Mouse (Mus musculus): ENCODE results near the gene C1qtnf7. TPM values are rescaled to one million over a fixed set of nuclear protein-coding genes. Genes with fewer than 3 reads are reported as not detected.

C1qtnf7 gene
- polyA plus RNA-seq, 1 experiment from 2014 or later: 47.8 TPM

DNA sequence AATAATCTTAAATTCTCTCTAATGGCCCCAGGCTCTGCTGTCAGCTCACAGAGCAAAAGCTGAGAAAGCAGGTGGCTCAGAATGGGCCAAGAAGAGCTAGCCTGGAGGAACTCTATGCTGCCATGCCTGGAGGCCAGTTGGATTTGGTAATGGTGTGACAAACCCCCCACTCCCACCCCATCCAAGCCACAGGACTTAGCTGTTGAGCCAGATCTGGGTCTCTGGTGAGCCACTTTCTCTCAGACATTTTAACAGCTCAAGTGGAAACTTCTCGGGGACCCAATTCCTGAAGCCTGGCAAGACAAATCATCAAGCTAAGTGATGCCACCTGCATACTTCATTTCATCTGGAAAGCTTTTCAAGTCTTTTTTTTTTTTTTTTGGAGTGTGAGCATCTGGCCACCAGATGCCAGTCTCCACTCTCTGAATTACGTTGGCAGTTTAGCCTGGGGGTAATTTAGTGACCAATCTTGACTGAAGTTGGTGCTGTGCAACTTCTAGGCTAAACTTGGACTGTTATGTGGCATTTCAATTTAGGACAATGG, 11.0 kb upstream of the C1qtnf7 start:
- Histone ChIP-seq H3K36me3 (ENCODE audit: control insufficient read depth, insufficient read depth, low read length) (no peaks in the 10 kb centered on the region), H3K27ac (ENCODE audit: low read length) (no peak overlapping the region), H3K9me3 (ENCODE audit: control insufficient read depth, low read length) (no peaks in the 10 kb centered on the region), H3K9ac (ENCODE audit: low read length) (no peak overlapping the region), H3K27me3 (ENCODE audit: control insufficient read depth, insufficient read depth, low read depth, low read length) (no peaks in the 10 kb centered on the region), H3K4me2 (ENCODE audit: low read depth, low read length) (no peak overlapping the region), H3K4me1 (replicated peaks; ENCODE audit: control insufficient read depth, insufficient read depth, low read length) (peaks cover 7% of the 10 kb centered on the region), H3K4me3 (ENCODE audit: low read length) (no peak overlapping the region)
- 71% methylated on average over 2 of the region's 2 CpGs for WGBS
- ATAC-seq (ENCODE audit: low read depth): no peak

GRCm38 (mm10) chr5:43508470-43508869, 6.9 kb upstream of the C1qtnf7 start:
- ATAC-seq (ENCODE audit: low read depth): peak; percentile 95
- Histone ChIP-seq H3K4me3 (ENCODE audit: low read length) (no peak overlapping the region), H3K4me1 (replicated peaks; ENCODE audit: control insufficient read depth, insufficient read depth, low read length) (peaks cover 17% of the 10 kb centered on the region), H3K9me3 (ENCODE audit: control insufficient read depth, low read length) (no peaks in the 10 kb centered on the region), H3K36me3 (ENCODE audit: control insufficient read depth, insufficient read depth, low read length) (no peaks in the 10 kb centered on the region), H3K9ac (ENCODE audit: low read length) (no peak overlapping the region), H3K27me3 (ENCODE audit: control insufficient read depth, insufficient read depth, low read depth, low read length) (no peaks in the 10 kb centered on the region), H3K4me2 (ENCODE audit: low read depth, low read length) (no peak overlapping the region), H3K27ac (ENCODE audit: low read length) (peak overlapping the region; percentile 88; the same call in 1 of the 2 replicates)
- WGBS: 44% methylated on average over 2 of the region's 2 CpGs

- Histone ChIP-seq H3K27me3 (ENCODE audit: control insufficient read depth, insufficient read depth, low read depth, low read length) (no peaks in the 10 kb centered on the region), H3K9me3 (ENCODE audit: control insufficient read depth, low read length) (no peaks in the 10 kb centered on the region), H3K4me3 (ENCODE audit: low read length) (no peak overlapping the region), H3K36me3 (ENCODE audit: control insufficient read depth, insufficient read depth, low read length) (no peaks in the 10 kb centered on the region), H3K27ac (ENCODE audit: low read length) (peak overlapping the region; percentile 88), H3K4me2 (ENCODE audit: low read depth, low read length) (no peak overlapping the region), H3K9ac (ENCODE audit: low read length) (no peak overlapping the region), H3K4me1 (replicated peaks; ENCODE audit: control insufficient read depth, insufficient read depth, low read length) (peaks cover 17% of the 10 kb centered on the region)
- WGBS: 20% methylated on average over 1 of the region's 1 CpGs
- peak; percentile 89 for ATAC-seq (ENCODE audit: low read depth)
Observed at GRCm38 (mm10) chr5:43508892-43509291, 6.4 kb upstream of the C1qtnf7 start.

GRCm38 (mm10) chr5:43511126-43511525, 4.2 kb upstream of the C1qtnf7 start:
- H3K36me3 ChIP-seq (ENCODE audit: control insufficient read depth, insufficient read depth, low read length): no peaks in the 10 kb centered on the region
- H3K9ac ChIP-seq (ENCODE audit: low read length): no peak overlapping the region
- no peaks in the 10 kb centered on the region for H3K9me3 ChIP-seq (ENCODE audit: control insufficient read depth, low read length)
- H3K27me3 ChIP-seq (ENCODE audit: control insufficient read depth, insufficient read depth, low read depth, low read length): no peaks in the 10 kb centered on the region
- ATAC-seq (ENCODE audit: low read depth): no peak
- 70% methylated on average over 2 of the region's 2 CpGs for WGBS
- peaks cover 17% of the 10 kb centered on the region for H3K4me1 ChIP-seq (replicated peaks; ENCODE audit: control insufficient read depth, insufficient read depth, low read length)
- no peak overlapping the region for H3K27ac ChIP-seq (ENCODE audit: low read length)
- no peak overlapping the region for H3K4me2 ChIP-seq (ENCODE audit: low read depth, low read length)
- H3K4me3 ChIP-seq (ENCODE audit: low read length): no peak overlapping the region

- Histone ChIP-seq H3K9me3 (ENCODE audit: control insufficient read depth, low read length) (no peaks in the 10 kb centered on the region), H3K36me3 (ENCODE audit: control insufficient read depth, insufficient read depth, low read length) (no peaks in the 10 kb centered on the region), H3K27me3 (ENCODE audit: control insufficient read depth, insufficient read depth, low read depth, low read length) (no peaks in the 10 kb centered on the region), H3K27ac (ENCODE audit: low read length) (peak overlapping the region; percentile 81), H3K4me3 (ENCODE audit: low read length) (peak overlapping the region; percentile 49), H3K4me1 (replicated peaks; ENCODE audit: control insufficient read depth, insufficient read depth, low read length) (peaks cover 17% of the 10 kb centered on the region), H3K9ac (ENCODE audit: low read length) (peak overlapping the region; percentile 50), H3K4me2 (ENCODE audit: low read depth, low read length) (peak overlapping the region; percentile 56)
- whole genome bisulfite sequencing: 26% methylated on average over 7 of the region's 7 CpGs
- no peak for ATAC-seq (ENCODE audit: low read depth)
Observed at GRCm38 (mm10) chr5:43516491-43516890, 1.2 kb downstream of the C1qtnf7 start.

DNA sequence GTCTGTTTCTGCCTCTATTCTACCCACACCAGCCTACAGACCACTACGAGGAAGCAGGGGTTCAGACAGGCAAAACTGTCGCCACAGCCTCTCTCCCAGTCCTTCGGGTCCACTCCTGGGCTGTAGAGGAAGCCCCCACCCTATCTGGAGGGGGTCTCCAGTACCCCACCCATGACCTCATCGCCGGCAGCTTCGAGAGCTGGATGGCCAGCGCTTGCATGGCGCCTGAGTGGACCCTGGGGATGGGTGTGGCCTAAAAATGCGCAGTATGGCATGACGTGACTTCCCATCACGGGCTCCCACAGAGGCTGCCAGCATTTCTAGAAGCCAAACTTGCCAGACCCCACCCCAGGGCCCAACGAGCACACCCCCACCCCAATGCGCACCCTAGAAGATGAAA, 2.0 kb downstream of the C1qtnf7 start:
- H3K4me2 ChIP-seq (ENCODE audit: low read depth, low read length): peak overlapping the region; percentile 56
- 56% methylated on average over 13 of the region's 13 CpGs for WGBS
- peak overlapping the region; percentile 50 for H3K9ac ChIP-seq (ENCODE audit: low read length)

GRCm38 (mm10) chr5:43519905-43520304, 4.6 kb downstream of the C1qtnf7 start:
- Histone ChIP-seq H3K27me3 (ENCODE audit: control insufficient read depth, insufficient read depth, low read depth, low read length) (no peaks in the 10 kb centered on the region), H3K4me2 (ENCODE audit: low read depth, low read length) (no peak overlapping the region), H3K4me1 (replicated peaks; ENCODE audit: control insufficient read depth, insufficient read depth, low read length) (peaks cover 17% of the 10 kb centered on the region), H3K27ac (ENCODE audit: low read length) (peak overlapping the region; percentile 35), H3K36me3 (ENCODE audit: control insufficient read depth, insufficient read depth, low read length) (no peaks in the 10 kb centered on the region), H3K4me3 (ENCODE audit: low read length) (no peak overlapping the region), H3K9me3 (ENCODE audit: control insufficient read depth, low read length) (no peaks in the 10 kb centered on the region), H3K9ac (ENCODE audit: low read length) (no peak overlapping the region)
- WGBS: 56% methylated on average over 2 of the region's 2 CpGs
- ATAC-seq (ENCODE audit: low read depth): no peak

More for the DNA sequence above, 2.0 kb downstream of the C1qtnf7 start:
- Histone ChIP-seq H3K27me3 (ENCODE audit: control insufficient read depth, insufficient read depth, low read depth, low read length) (no peaks in the 10 kb centered on the region), H3K4me3 (ENCODE audit: low read length) (peak overlapping the region; percentile 49), H3K4me1 (replicated peaks; ENCODE audit: control insufficient read depth, insufficient read depth, low read length) (peaks cover 17% of the 10 kb centered on the region), H3K36me3 (ENCODE audit: control insufficient read depth, insufficient read depth, low read length) (no peaks in the 10 kb centered on the region), H3K9me3 (ENCODE audit: control insufficient read depth, low read length) (no peaks in the 10 kb centered on the region), H3K27ac (ENCODE audit: low read length) (peak overlapping the region; percentile 81)
- peak; percentile 66 for ATAC-seq (ENCODE audit: low read depth)

GRCm38 (mm10) chr5:43521369-43521768, 6.0 kb downstream of the C1qtnf7 start:
- WGBS: 62% methylated on average over 7 of the region's 7 CpGs
- Histone ChIP-seq H3K27ac (ENCODE audit: low read length) (no peak overlapping the region), H3K4me2 (ENCODE audit: low read depth, low read length) (no peak overlapping the region), H3K9me3 (ENCODE audit: control insufficient read depth, low read length) (no peaks in the 10 kb centered on the region), H3K36me3 (ENCODE audit: control insufficient read depth, insufficient read depth, low read length) (no peaks in the 10 kb centered on the region), H3K9ac (ENCODE audit: low read length) (no peak overlapping the region), H3K4me3 (ENCODE audit: low read length) (no peak overlapping the region), H3K4me1 (replicated peaks; ENCODE audit: control insufficient read depth, insufficient read depth, low read length) (peaks cover 18% of the 10 kb centered on the region), H3K27me3 (ENCODE audit: control insufficient read depth, insufficient read depth, low read depth, low read length) (no peaks in the 10 kb centered on the region)
- no peak for ATAC-seq (ENCODE audit: low read depth)

GRCm38 (mm10) chr5:43522866-43523265, 7.5 kb downstream of the C1qtnf7 start:
- no peaks in the 10 kb centered on the region for H3K9me3 ChIP-seq (ENCODE audit: control insufficient read depth, low read length)
- no peak overlapping the region for H3K27ac ChIP-seq (ENCODE audit: low read length)
- H3K4me1 ChIP-seq (replicated peaks; ENCODE audit: control insufficient read depth, insufficient read depth, low read length): peaks cover 22% of the 10 kb centered on the region
- 70% methylated on average over 1 of the region's 1 CpGs for WGBS
- no peak overlapping the region for H3K9ac ChIP-seq (ENCODE audit: low read length)
- no peaks in the 10 kb centered on the region for H3K27me3 ChIP-seq (ENCODE audit: control insufficient read depth, insufficient read depth, low read depth, low read length)
- no peak overlapping the region for H3K4me3 ChIP-seq (ENCODE audit: low read length)
- H3K4me2 ChIP-seq (ENCODE audit: low read depth, low read length): no peak overlapping the region
- ATAC-seq (ENCODE audit: low read depth): no peak
- H3K36me3 ChIP-seq (ENCODE audit: control insufficient read depth, insufficient read depth, low read length): no peaks in the 10 kb centered on the region
